Mouse (Mus musculus): ENCODE results near the gene Gm10358. TPM values are rescaled to one million over a fixed set of nuclear protein-coding genes. Genes with fewer than 3 reads are reported as not detected.
"Not testable (repeated sequence)": the region's sequence is repeated elsewhere in the genome, so short reads cannot be mapped to it uniquely, and the experiment has no call there.

Gene Gm10358
- not detected in 2 replicates for polyA plus RNA-seq (2011; ENCODE audit: insufficient read depth, insufficient read length, low replicate concordance, missing spikeins)

- Histone ChIP-seq H3K4me1 (ENCODE audit: control insufficient read depth, insufficient read depth, low read length) (no peaks in the 10 kb centered on the region), H3K4me3 (replicated peaks; ENCODE audit: control insufficient read depth, low read depth, low read length) (no peak within 1 kb of the TSS), H3K27ac (ENCODE audit: control insufficient read depth, insufficient read depth, low read depth, low read length, poor library complexity) (no peak within 1 kb of the TSS)
- no peak for TF ChIP-seq CTCF (IDR thresholded peaks at IDR 0.05; ENCODE audit: control insufficient read depth, insufficient read depth, low read length)
- no peak for TF ChIP-seq POLR2A (IDR thresholded peaks at IDR 0.05; ENCODE audit: borderline replicate concordance, control insufficient read depth, low read depth, low read length)
- 91% methylated on average over 5 of the region's 5 CpGs for WGBS
These were observed at the start of gene Gm10358 for GRCm38 (mm10) chr8:75406489-75406888. Gm10358 (minus strand) TSS chr8:75406589.

DNA sequence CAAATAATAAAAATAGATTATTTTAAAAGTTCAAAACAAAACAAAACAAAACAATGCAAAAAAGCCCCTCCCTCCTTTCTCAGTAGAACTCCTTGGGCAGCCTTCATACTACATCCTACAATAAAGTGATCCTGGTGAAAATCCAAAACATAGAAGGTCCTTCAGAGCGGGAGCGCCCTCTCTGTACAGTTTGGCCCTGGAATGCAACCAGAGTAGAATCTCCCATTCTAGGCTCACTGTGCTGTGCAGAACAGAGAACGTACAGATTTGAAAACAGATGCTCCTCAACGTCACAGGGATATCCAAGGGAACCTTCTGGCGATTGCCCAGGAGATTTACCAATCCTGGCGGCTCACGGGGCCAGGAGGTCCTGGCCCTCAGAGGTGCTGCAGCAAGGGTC is 42.0 kb upstream of the Gm10358 start, which contains the start of gene Iqcm:
Gene Iqcm, plus strand, starts transcription at position 301 of the 400 bp plus-strand sequence.
- 82% methylated on average over 7 of the region's 7 CpGs for WGBS
- no peak within 1 kb of the TSS for H3K4me3 ChIP-seq (replicated peaks; ENCODE audit: control insufficient read depth, low read depth, low read length)
- TF ChIP-seq CTCF (IDR thresholded peaks at IDR 0.05; ENCODE audit: control insufficient read depth, insufficient read depth, low read length) (no peak), POLR2A (IDR thresholded peaks at IDR 0.05; ENCODE audit: borderline replicate concordance, control insufficient read depth, low read depth, low read length) (no peak)
- no peaks in the 10 kb centered on the region for H3K4me1 ChIP-seq (ENCODE audit: control insufficient read depth, insufficient read depth, low read length)
- no peak within 1 kb of the TSS for H3K27ac ChIP-seq (ENCODE audit: control insufficient read depth, insufficient read depth, low read depth, low read length, poor library complexity)

- H3K4me3 ChIP-seq (replicated peaks; ENCODE audit: control insufficient read depth, low read depth, low read length); H3K4me1 ChIP-seq (ENCODE audit: control insufficient read depth, insufficient read depth, low read length); H3K27ac ChIP-seq (ENCODE audit: control insufficient read depth, insufficient read depth, low read depth, low read length, poor library complexity): not testable (repeated sequence)
- WGBS, result 75% methylated on average over 3 of the region's 3 CpGs
These were observed 9.3 kb upstream of the Gm10358 start for GRCm38 (mm10) chr8:75415696-75416095.

- TF ChIP-seq CTCF (IDR thresholded peaks at IDR 0.05; ENCODE audit: control insufficient read depth, insufficient read depth, low read length) (no peak), POLR2A (IDR thresholded peaks at IDR 0.05; ENCODE audit: borderline replicate concordance, control insufficient read depth, low read depth, low read length) (no peak)
- no peak overlapping the region for H3K27ac ChIP-seq (ENCODE audit: control insufficient read depth, insufficient read depth, low read depth, low read length, poor library complexity)
- H3K4me1 ChIP-seq (ENCODE audit: control insufficient read depth, insufficient read depth, low read length), result no peaks in the 10 kb centered on the region
- H3K4me3 ChIP-seq (replicated peaks; ENCODE audit: control insufficient read depth, low read depth, low read length), result no peak overlapping the region
- WGBS, result 70% methylated on average over 4 of the region's 4 CpGs
These were observed 21.6 kb downstream of the Gm10358 start for GRCm38 (mm10) chr8:75384770-75385290.

- WGBS, result 69% methylated on average over 1 of the region's 1 CpGs
- Histone ChIP-seq H3K4me3 (replicated peaks; ENCODE audit: control insufficient read depth, low read depth, low read length) (no peak overlapping the region), H3K27ac (ENCODE audit: control insufficient read depth, insufficient read depth, low read depth, low read length, poor library complexity) (no peak overlapping the region), H3K4me1 (ENCODE audit: control insufficient read depth, insufficient read depth, low read length) (no peaks in the 10 kb centered on the region)
- no peak for TF ChIP-seq CTCF (IDR thresholded peaks at IDR 0.05; ENCODE audit: control insufficient read depth, insufficient read depth, low read length)
- no peak for TF ChIP-seq POLR2A (IDR thresholded peaks at IDR 0.05; ENCODE audit: borderline replicate concordance, control insufficient read depth, low read depth, low read length)
These were observed 30.8 kb downstream of the Gm10358 start for GRCm38 (mm10) chr8:75375530-75376123.

DNA sequence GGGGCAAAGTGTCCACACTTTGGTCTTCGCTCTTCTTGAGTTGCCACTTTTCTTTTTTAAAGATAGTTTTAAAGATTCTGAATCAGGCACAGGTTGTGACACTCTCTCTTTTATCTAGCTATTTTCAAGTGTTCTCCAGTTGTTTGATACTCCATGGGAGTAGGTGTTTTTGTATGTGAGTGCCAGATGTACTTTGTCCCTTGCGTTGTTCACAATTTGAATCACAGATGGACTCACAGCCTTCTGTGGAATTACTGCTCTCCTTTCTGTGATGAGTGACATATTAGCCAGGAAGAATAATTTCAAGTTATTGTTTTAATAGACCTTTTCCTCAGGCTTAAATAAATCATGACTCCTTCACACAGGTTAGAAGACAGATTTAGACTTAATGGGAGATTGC is 34.4 kb downstream of the Gm10358 start:
- Histone ChIP-seq H3K4me3 (replicated peaks; ENCODE audit: control insufficient read depth, low read depth, low read length) (no peak overlapping the region), H3K4me1 (ENCODE audit: control insufficient read depth, insufficient read depth, low read length) (no peaks in the 10 kb centered on the region), H3K27ac (ENCODE audit: control insufficient read depth, insufficient read depth, low read depth, low read length, poor library complexity) (no peak overlapping the region)
- 81% methylated on average over 2 of the region's 2 CpGs for WGBS
- TF ChIP-seq POLR2A (IDR thresholded peaks at IDR 0.05; ENCODE audit: borderline replicate concordance, control insufficient read depth, low read depth, low read length) (no peak), CTCF (IDR thresholded peaks at IDR 0.05; ENCODE audit: control insufficient read depth, insufficient read depth, low read length) (no peak)

Other genes with a start within 250 kb of the Gm10358 start
- 0.90 TPM in 1 of 2 replicates, not detected in the other for gene Rasd2, start 192.6 kb downstream of the Gm10358 start, polyA plus RNA-seq (2011; ENCODE audit: insufficient read depth, insufficient read length, low replicate concordance, missing spikeins)
- not detected in 2 replicates for gene Iqcm, start 42.1 kb upstream of the Gm10358 start, polyA plus RNA-seq (2011; ENCODE audit: insufficient read depth, insufficient read length, low replicate concordance, missing spikeins)